Mouse (Mus musculus): ENCODE results near the gene Nrxn3. TPM values are rescaled to one million over a fixed set of nuclear protein-coding genes. Genes with fewer than 3 reads are reported as not detected.

Nrxn3 gene
- polyA plus RNA-seq, 1 experiment: 5.4 TPM

DNA sequence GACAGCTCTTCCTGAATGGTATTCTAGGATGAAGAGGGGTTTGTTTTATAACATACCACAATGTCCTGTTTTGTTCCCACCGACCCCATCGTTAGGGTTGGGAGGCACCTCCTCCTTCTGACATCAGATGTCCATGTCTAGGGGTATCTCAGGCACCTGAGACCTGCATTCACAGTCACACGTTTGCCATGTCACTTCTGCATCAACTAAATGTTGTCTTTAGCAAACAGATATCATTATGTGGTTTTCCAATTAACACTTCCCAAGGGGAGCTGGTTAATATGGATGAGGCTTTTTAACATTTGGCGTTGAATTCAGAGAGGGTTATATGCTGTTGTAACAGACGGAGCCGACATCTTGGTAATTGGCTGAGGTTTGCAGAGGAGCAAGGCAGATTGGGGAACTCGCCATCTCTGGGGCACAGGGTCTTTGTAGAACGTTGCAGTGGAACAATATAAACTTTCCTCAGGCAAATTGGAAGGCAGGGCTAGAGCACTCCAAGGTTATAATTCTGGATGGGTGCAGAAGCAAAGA is 412.2 kb downstream of the Nrxn3 start:
- TF ChIP-seq POLR2A (IDR thresholded peaks at IDR 0.05; ENCODE audit: control insufficient read depth, low read depth, low read length): no peak
- TF ChIP-seq CTCF (IDR thresholded peaks at IDR 0.05; ENCODE audit: control insufficient read depth, insufficient read depth, insufficient replicate concordance, low read depth, low read length): no peak
- Histone ChIP-seq H3K27me3 (ENCODE audit: control insufficient read depth, insufficient read depth, low read length) (no peaks in the 10 kb centered on the region), H3K4me1 (ENCODE audit: control insufficient read depth, insufficient read depth, low read length) (no peaks in the 10 kb centered on the region), H3K4me3 (ENCODE audit: control insufficient read depth, low read depth, low read length) (no peak overlapping the region), H3K27ac (ENCODE audit: control insufficient read depth, insufficient read depth, low read depth, low read length) (no peak overlapping the region), H3K36me3 (ENCODE audit: control insufficient read depth, insufficient read depth, low read length) (no peaks in the 10 kb centered on the region)

DNA sequence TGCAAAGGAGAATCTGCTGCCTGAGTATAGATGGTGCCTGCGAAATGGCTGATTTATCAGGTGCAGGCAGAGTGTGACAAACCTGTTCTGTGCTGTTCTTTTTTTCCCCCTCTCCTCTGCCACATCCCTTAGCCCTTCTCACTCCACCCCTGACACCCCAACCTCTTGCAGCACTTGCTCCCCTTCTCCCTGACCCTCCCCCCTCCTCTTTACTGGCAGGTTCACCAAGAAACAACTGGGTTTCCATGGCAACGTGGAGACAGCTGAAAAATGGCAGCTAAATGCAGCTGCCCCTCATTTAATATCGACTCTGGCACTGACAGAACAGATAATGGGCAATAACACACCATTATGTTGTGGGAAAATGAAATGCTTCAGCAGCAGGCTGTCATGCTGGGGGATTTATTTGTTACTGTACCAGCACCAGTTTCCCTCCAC is 426.3 kb downstream of the Nrxn3 start:
- Histone ChIP-seq H3K27ac (ENCODE audit: control insufficient read depth, insufficient read depth, low read depth, low read length) (no peak overlapping the region), H3K4me1 (ENCODE audit: control insufficient read depth, insufficient read depth, low read length) (peaks cover 2% of the 10 kb centered on the region; the same call in 1 of the 2 replicates), H3K36me3 (ENCODE audit: control insufficient read depth, insufficient read depth, low read length) (no peaks in the 10 kb centered on the region), H3K4me3 (ENCODE audit: control insufficient read depth, low read depth, low read length) (no peak overlapping the region), H3K27me3 (ENCODE audit: control insufficient read depth, insufficient read depth, low read length) (no peaks in the 10 kb centered on the region)
- TF ChIP-seq POLR2A (IDR thresholded peaks at IDR 0.05; ENCODE audit: control insufficient read depth, low read depth, low read length) (no peak), CTCF (IDR thresholded peaks at IDR 0.05; ENCODE audit: control insufficient read depth, insufficient read depth, insufficient replicate concordance, low read depth, low read length) (no peak)

DNA sequence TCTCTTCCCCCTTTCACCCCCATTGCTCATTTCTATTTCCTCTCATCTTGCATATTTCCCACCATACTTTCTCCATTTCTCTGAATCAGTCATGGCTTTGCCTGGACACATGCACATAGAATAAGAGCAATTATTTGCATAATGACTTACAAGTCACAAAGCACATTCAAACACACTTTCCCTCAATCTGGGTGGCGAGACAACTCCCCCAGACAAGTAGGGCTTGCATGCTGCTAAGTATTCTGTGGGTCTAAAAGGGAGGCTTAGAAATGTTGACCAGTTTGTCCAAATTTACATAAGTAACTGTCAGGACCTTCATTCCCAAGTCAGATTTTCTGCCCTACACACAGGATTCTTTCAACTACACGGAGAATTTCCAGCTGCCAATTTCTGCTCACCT is 426.8 kb downstream of the Nrxn3 start:
- Histone ChIP-seq H3K4me3 (ENCODE audit: control insufficient read depth, low read depth, low read length) (no peak overlapping the region), H3K4me1 (ENCODE audit: control insufficient read depth, insufficient read depth, low read length) (peaks cover 2% of the 10 kb centered on the region; the same call in 1 of the 2 replicates), H3K27me3 (ENCODE audit: control insufficient read depth, insufficient read depth, low read length) (no peaks in the 10 kb centered on the region), H3K36me3 (ENCODE audit: control insufficient read depth, insufficient read depth, low read length) (no peaks in the 10 kb centered on the region), H3K27ac (ENCODE audit: control insufficient read depth, insufficient read depth, low read depth, low read length) (no peak overlapping the region)
- TF ChIP-seq POLR2A (IDR thresholded peaks at IDR 0.05; ENCODE audit: control insufficient read depth, low read depth, low read length): no peak
- no peak for TF ChIP-seq CTCF (IDR thresholded peaks at IDR 0.05; ENCODE audit: control insufficient read depth, insufficient read depth, insufficient replicate concordance, low read depth, low read length)

DNA sequence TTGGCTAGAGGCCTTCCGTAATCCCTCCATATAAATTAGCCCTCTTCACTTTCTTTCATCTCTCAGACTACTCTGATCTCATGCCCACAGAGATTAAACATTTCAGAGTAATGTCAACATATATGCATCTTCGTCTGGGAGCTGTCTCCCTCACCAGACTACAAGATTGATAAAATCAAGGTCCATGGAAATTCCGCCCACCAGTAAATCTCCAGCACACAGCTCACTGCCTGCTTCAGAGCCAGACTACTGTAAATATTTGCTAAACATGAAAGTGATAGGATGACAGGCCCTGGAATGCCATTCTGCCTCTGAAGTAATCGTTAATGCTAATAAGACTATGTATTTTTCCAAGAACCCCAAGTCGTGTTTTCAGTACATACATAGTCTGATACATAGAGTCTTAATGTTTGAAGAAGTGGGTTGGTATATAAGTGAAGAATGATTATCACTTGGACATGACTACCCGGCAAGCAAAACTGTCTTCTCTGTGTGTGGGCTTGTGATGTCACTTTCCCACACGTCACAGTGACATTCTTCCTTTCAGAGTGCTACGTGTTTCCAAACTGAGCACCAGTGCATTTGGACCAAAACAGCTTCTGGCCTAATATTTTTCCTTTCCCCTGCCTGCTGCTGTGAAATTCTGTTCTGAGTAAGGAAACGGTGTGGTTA is 433.5 kb downstream of the Nrxn3 start:
- Histone ChIP-seq H3K27ac (ENCODE audit: control insufficient read depth, insufficient read depth, low read depth, low read length) (no peak overlapping the region), H3K36me3 (ENCODE audit: control insufficient read depth, insufficient read depth, low read length) (no peaks in the 10 kb centered on the region), H3K4me3 (ENCODE audit: control insufficient read depth, low read depth, low read length) (no peak overlapping the region), H3K27me3 (ENCODE audit: control insufficient read depth, insufficient read depth, low read length) (no peaks in the 10 kb centered on the region), H3K4me1 (ENCODE audit: control insufficient read depth, insufficient read depth, low read length) (no peaks in the 10 kb centered on the region)
- no peak for TF ChIP-seq CTCF (IDR thresholded peaks at IDR 0.05; ENCODE audit: control insufficient read depth, insufficient read depth, insufficient replicate concordance, low read depth, low read length)
- no peak for TF ChIP-seq POLR2A (IDR thresholded peaks at IDR 0.05; ENCODE audit: control insufficient read depth, low read depth, low read length)

DNA sequence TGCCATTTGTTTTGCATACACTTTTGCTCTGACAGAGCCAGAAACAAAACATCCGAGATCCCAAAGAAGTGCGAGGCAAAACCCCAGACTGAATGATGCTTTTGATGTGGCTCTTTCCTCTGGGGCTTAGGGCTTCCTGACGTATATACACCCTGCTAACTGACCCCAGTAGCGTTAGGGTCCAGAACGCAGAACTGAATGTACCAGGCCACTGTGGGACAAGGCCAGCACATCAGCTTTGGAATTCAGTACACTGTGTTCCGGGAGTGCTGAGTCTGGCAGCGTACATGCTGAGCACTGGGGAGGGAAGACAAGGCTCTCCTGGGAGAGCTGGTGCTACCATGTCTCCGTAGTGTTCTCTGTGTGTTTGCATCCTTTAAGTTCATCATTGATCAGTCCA is 436.7 kb downstream of the Nrxn3 start:
- Histone ChIP-seq H3K27ac (ENCODE audit: control insufficient read depth, insufficient read depth, low read depth, low read length) (0 out of 2 replicates have a peak overlapping the region, but pooled peaks have one; percentile 0), H3K4me3 (ENCODE audit: control insufficient read depth, low read depth, low read length) (no peak overlapping the region), H3K4me1 (ENCODE audit: control insufficient read depth, insufficient read depth, low read length) (no peaks in the 10 kb centered on the region), H3K27me3 (ENCODE audit: control insufficient read depth, insufficient read depth, low read length) (no peaks in the 10 kb centered on the region), H3K36me3 (ENCODE audit: control insufficient read depth, insufficient read depth, low read length) (no peaks in the 10 kb centered on the region)
- TF ChIP-seq POLR2A (IDR thresholded peaks at IDR 0.05; ENCODE audit: control insufficient read depth, low read depth, low read length) (no peak), CTCF (IDR thresholded peaks at IDR 0.05; ENCODE audit: control insufficient read depth, insufficient read depth, insufficient replicate concordance, low read depth, low read length) (no peak)

DNA sequence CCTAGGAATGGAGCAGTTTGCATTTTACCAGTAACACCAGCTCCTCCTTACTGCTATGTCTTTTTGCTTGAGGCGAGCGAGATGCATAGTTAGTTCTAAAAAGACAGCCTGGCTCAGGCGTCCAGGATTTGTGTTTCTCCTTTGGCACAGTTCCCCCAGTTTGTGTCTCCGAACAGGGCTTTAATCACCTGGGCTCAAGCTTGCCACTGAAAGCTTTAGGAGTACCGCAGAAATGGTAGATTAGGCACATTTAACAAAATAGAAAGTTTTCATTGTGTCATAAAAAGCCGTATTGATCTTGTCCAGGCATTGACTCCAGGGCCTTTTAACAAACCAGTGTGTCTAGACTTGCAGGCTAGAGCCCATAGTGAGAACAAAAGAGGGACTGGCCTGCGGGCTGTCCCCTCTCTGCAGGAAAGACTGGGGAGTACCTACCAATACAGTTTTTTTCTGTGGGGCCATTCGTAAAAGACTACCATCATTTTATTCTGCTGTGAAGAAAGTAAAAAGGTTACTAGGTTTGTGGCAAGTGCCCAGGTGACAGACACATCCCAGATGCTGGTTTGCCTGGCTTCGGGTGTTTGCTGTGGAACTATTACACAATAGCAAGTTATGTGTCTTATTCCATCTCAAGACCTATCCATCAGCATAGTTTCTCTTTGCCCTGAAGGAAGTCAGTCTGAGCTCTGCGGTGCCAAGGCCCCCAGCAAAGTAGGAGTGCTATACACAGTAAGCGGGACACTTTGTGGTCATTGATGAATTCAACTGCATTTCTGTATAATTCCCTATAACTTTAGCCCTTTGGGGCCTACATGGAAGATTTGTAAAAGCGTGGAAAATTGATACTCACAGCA is 451.9 kb downstream of the Nrxn3 start:
- H3K27ac ChIP-seq (ENCODE audit: control insufficient read depth, insufficient read depth, low read depth, low read length): no peak overlapping the region
- no peak overlapping the region for H3K4me3 ChIP-seq (ENCODE audit: control insufficient read depth, low read depth, low read length)
- no peaks in the 10 kb centered on the region for H3K36me3 ChIP-seq (ENCODE audit: control insufficient read depth, insufficient read depth, low read length)
- H3K4me1 ChIP-seq (ENCODE audit: control insufficient read depth, insufficient read depth, low read length): no peaks in the 10 kb centered on the region
- H3K27me3 ChIP-seq (ENCODE audit: control insufficient read depth, insufficient read depth, low read length): no peaks in the 10 kb centered on the region
- TF ChIP-seq CTCF (IDR thresholded peaks at IDR 0.05; ENCODE audit: control insufficient read depth, insufficient read depth, insufficient replicate concordance, low read depth, low read length) (no peak), POLR2A (IDR thresholded peaks at IDR 0.05; ENCODE audit: control insufficient read depth, low read depth, low read length) (no peak)
